Mouse (Mus musculus): ENCODE measurements around the gene Fat1.

DNA sequence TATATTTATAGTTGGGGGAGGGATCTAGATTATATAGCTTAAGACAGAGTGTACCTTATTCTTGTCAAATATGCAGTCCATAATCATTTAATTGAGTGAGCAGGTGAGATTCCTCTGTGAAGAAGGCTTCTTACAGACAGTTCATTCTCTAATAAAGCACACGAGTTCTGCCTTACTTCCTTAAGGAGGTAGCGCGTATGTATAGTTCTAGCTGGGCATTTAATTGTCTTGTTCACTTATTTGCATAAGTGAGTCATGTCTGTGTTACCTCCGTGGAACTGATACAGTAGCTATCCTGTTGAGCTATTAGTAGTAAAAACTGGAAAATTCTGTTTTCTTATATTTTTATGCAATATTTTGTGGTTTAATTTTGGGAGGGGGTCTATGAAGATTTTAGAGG, 40.4 kb downstream of the Fat1 start:
- no peak for TF ChIP-seq CTCF (IDR thresholded peaks at IDR 0.05; ENCODE audit: low read depth, low read length)
- TF ChIP-seq GATA1 (IDR thresholded peaks at IDR 0.05; ENCODE audit: borderline replicate concordance, low read length), result no peak
- no peak for TF ChIP-seq TAL1 (conservative IDR thresholded peaks at IDR 0.05; ENCODE audit: low read depth, low read length)
- no peak for TF ChIP-seq POLR2AphosphoS5 (IDR thresholded peaks at IDR 0.05; ENCODE audit: insufficient replicate concordance, low read depth, low read length)
